Mouse (Mus musculus): ENCODE measurements around the gene Cep128. TPM values are rescaled to one million over a fixed set of nuclear protein-coding genes. Genes with fewer than 3 reads are reported as not detected.
"Not testable (repeated sequence)": the region's sequence is repeated elsewhere in the genome, so short reads cannot be mapped to it uniquely, and the experiment has no call there.

The Cep128 gene
- polyA plus RNA-seq, 1 experiment from 2014 or later: 12.9 TPM

GRCm38 (mm10) chr12:91412461-91413182 lies 28.4 kb upstream of the Cep128 start:
- DNase-seq (ENCODE audit: low spot score): no peak

DNA sequence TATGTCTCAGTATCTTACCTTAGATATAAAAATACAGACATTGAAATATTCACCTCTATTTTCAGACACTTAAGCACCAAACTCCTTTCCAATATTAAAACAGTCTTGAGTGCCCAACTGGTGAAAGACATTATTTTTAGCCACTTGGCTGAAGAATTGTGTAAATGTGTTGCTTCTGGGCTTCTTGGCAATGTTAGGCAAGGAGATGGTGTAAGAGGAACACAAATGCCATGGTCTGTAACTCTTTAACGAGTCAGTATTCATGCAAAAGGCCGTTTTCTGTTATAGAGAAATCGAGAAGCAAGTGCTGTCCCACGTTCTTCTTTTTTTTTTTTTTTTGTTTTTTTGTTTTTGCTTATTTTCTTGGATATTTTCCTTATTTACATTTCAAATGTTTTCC lies 26.1 kb upstream of the Cep128 start:
- Histone ChIP-seq H3K9ac (ENCODE audit: low read length) (no peak overlapping the region), H3K9me3 (ENCODE audit: control insufficient read depth, low read length) (no peaks in the 10 kb centered on the region), H3K4me3 (ENCODE audit: low read depth, low read length) (no peak overlapping the region), H3K4me1 (replicated peaks; ENCODE audit: control insufficient read depth, insufficient read depth, low read length) (0 out of 2 replicates have a peak, but pooled peaks cover 4% of the 10 kb centered on the region), H3K27ac (ENCODE audit: low read depth, low read length) (no peak overlapping the region), H3K27me3 (ENCODE audit: control insufficient read depth, insufficient read depth, low read length) (no peaks in the 10 kb centered on the region), H3K36me3 (ENCODE audit: control insufficient read depth, insufficient read depth, low read length) (no peaks in the 10 kb centered on the region), H3K4me2 (ENCODE audit: low read depth, low read length, severe bottlenecking) (no peak overlapping the region)
- DNase-seq (ENCODE audit: low spot score) (no peak), ATAC-seq (replicated peaks; ENCODE audit: low FRiP score) (no peak)
- WGBS: 75% methylated on average over 4 of the region's 4 CpGs

More at GRCm38 (mm10) chr12:91412461-91413182, 28.4 kb upstream of the Cep128 start:
- H3K36me3 ChIP-seq (ENCODE audit: control insufficient read depth, insufficient read depth, low read length): no peaks in the 10 kb centered on the region
- no peaks in the 10 kb centered on the region for H3K9me3 ChIP-seq (ENCODE audit: control insufficient read depth, low read length)
- H3K4me3 ChIP-seq (ENCODE audit: low read depth, low read length): no peak overlapping the region
- H3K9ac ChIP-seq (ENCODE audit: low read length): no peak overlapping the region
- H3K27ac ChIP-seq (ENCODE audit: low read depth, low read length): peak overlapping the region; percentile 37; the same call in 1 of the 2 replicates
- no peak overlapping the region for H3K4me2 ChIP-seq (ENCODE audit: low read depth, low read length, severe bottlenecking)
- H3K4me1 ChIP-seq (replicated peaks; ENCODE audit: control insufficient read depth, insufficient read depth, low read length): 0 out of 2 replicates have a peak, but pooled peaks cover 4% of the 10 kb centered on the region
- ATAC-seq (replicated peaks; ENCODE audit: low FRiP score): peak; percentile 89
- WGBS: 31% methylated on average over 7 of the region's 7 CpGs
- H3K27me3 ChIP-seq (ENCODE audit: control insufficient read depth, insufficient read depth, low read length): no peaks in the 10 kb centered on the region

- WGBS: 6% methylated on average over 12 of the region's 12 CpGs
- no peak for ATAC-seq (replicated peaks; ENCODE audit: low FRiP score)
- H3K27me3 ChIP-seq (ENCODE audit: control insufficient read depth, insufficient read depth, low read length): peaks cover 9% of the 10 kb centered on the region
Observed at GRCm38 (mm10) chr12:91401049-91401352, 16.8 kb upstream of the Cep128 start.

DNA sequence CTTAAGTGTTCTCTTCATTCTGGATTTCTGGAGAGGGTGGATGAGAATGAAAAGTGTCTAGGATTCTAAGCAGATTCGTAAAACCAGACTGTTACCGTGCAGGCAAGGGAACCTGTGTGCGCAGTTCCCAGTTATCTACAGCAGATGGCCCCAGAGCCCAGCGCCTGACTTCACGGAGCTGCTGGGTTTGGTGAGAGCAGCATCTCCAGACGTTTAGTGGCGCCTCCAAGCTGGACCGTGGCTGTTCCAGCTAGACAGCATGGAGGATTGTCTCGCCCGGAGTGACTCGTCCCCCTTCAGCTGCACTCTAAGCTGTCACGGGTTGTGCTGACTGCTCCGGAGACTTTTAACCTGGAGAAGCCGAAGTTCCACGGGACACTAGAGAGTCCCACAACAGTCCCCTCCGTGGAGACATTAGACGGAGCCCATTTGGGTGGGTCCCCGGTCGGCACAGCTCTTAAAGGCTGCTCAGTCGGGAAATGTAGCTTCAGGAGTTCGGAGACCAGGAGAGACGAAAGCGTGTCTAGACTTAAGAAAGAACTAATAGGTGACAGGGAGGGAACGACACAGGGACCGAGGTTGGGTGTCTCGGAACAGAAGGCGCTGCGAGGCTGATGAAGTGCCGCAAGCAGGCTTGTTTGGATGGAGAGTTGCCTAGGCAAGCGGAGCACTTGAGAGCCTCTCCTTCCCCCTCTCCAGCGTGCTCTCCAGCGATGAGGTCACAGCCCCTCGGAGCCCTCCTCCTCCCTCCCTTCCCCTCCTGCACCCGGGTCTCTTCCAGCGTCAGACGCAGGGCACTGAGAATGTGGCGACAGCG lies 16.2 kb upstream of the Cep128 start:
- no peak overlapping the region for H3K27ac ChIP-seq (ENCODE audit: low read depth, low read length)
- peaks cover 3% of the 10 kb centered on the region; the same call in 1 of the 2 replicates for H3K4me1 ChIP-seq (replicated peaks; ENCODE audit: control insufficient read depth, insufficient read depth, low read length)
- peak overlapping the region; percentile 40 for H3K4me3 ChIP-seq (ENCODE audit: low read depth, low read length)
- H3K27me3 ChIP-seq (ENCODE audit: control insufficient read depth, insufficient read depth, low read length): peaks cover 9% of the 10 kb centered on the region
- peak; percentile 89 for DNase-seq (ENCODE audit: low spot score)
- H3K9me3 ChIP-seq (ENCODE audit: control insufficient read depth, low read length): no peaks in the 10 kb centered on the region
- peak overlapping the region; percentile 47 for H3K9ac ChIP-seq (ENCODE audit: low read length)
- ATAC-seq (replicated peaks; ENCODE audit: low FRiP score): peak; percentile 93
- H3K4me2 ChIP-seq (ENCODE audit: low read depth, low read length, severe bottlenecking): peak overlapping the region; percentile 74
- WGBS: 1% methylated on average over 38 of the region's 38 CpGs
- no peaks in the 10 kb centered on the region for H3K36me3 ChIP-seq (ENCODE audit: control insufficient read depth, insufficient read depth, low read length)

More at GRCm38 (mm10) chr12:91401049-91401352, 16.8 kb upstream of the Cep128 start:
- no peaks in the 10 kb centered on the region for H3K9me3 ChIP-seq (ENCODE audit: control insufficient read depth, low read length)
- peak overlapping the region; percentile 40 for H3K4me3 ChIP-seq (ENCODE audit: low read depth, low read length)
- no peaks in the 10 kb centered on the region for H3K36me3 ChIP-seq (ENCODE audit: control insufficient read depth, insufficient read depth, low read length)
- no peak overlapping the region for H3K27ac ChIP-seq (ENCODE audit: low read depth, low read length)
- peak overlapping the region; percentile 74 for H3K4me2 ChIP-seq (ENCODE audit: low read depth, low read length, severe bottlenecking)
- peak overlapping the region; percentile 47 for H3K9ac ChIP-seq (ENCODE audit: low read length)
- peaks cover 3% of the 10 kb centered on the region; the same call in 1 of the 2 replicates for H3K4me1 ChIP-seq (replicated peaks; ENCODE audit: control insufficient read depth, insufficient read depth, low read length)
- no peak for DNase-seq (ENCODE audit: low spot score)

GRCm38 (mm10) chr12:91383516-91384264 lies 519 bp downstream of the Cep128 start:
- Histone ChIP-seq H3K4me3 (ENCODE audit: low read depth, low read length) (peak overlapping the region; percentile 68), H3K36me3 (ENCODE audit: control insufficient read depth, insufficient read depth, low read length) (no peaks in the 10 kb centered on the region), H3K4me2 (ENCODE audit: low read depth, low read length, severe bottlenecking) (peak overlapping the region; percentile 79), H3K4me1 (replicated peaks; ENCODE audit: control insufficient read depth, insufficient read depth, low read length) (no peaks in the 10 kb centered on the region; the same call in 1 of the 2 replicates), H3K9ac (ENCODE audit: low read length) (peak overlapping the region; percentile 61), H3K27me3 (ENCODE audit: control insufficient read depth, insufficient read depth, low read length) (no peaks in the 10 kb centered on the region), H3K9me3 (ENCODE audit: control insufficient read depth, low read length) (no peaks in the 10 kb centered on the region), H3K27ac (ENCODE audit: low read depth, low read length) (no peak overlapping the region)
- 8% methylated on average over 22 of the region's 22 CpGs for WGBS
- ATAC-seq (replicated peaks; ENCODE audit: low FRiP score) (peak; percentile 67), DNase-seq (ENCODE audit: low spot score) (no peak)

- H3K27ac ChIP-seq (ENCODE audit: low read depth, low read length): no peak overlapping the region
- 94% methylated on average over 3 of the region's 3 CpGs for WGBS
- H3K4me1 ChIP-seq (replicated peaks; ENCODE audit: control insufficient read depth, insufficient read depth, low read length): no peaks in the 10 kb centered on the region
- H3K9ac ChIP-seq (ENCODE audit: low read length): no peak overlapping the region
- no peak overlapping the region for H3K4me2 ChIP-seq (ENCODE audit: low read depth, low read length, severe bottlenecking)
- no peaks in the 10 kb centered on the region for H3K27me3 ChIP-seq (ENCODE audit: control insufficient read depth, insufficient read depth, low read length)
- H3K9me3 ChIP-seq (ENCODE audit: control insufficient read depth, low read length): no peaks in the 10 kb centered on the region
- no peak overlapping the region for H3K4me3 ChIP-seq (ENCODE audit: low read depth, low read length)
- H3K36me3 ChIP-seq (ENCODE audit: control insufficient read depth, insufficient read depth, low read length): no peaks in the 10 kb centered on the region; the same call in 1 of the 2 replicates
- ATAC-seq (replicated peaks; ENCODE audit: low FRiP score) (no peak), DNase-seq (ENCODE audit: low spot score) (no peak)
Observed at GRCm38 (mm10) chr12:91369173-91369572, 15.0 kb downstream of the Cep128 start.

DNA sequence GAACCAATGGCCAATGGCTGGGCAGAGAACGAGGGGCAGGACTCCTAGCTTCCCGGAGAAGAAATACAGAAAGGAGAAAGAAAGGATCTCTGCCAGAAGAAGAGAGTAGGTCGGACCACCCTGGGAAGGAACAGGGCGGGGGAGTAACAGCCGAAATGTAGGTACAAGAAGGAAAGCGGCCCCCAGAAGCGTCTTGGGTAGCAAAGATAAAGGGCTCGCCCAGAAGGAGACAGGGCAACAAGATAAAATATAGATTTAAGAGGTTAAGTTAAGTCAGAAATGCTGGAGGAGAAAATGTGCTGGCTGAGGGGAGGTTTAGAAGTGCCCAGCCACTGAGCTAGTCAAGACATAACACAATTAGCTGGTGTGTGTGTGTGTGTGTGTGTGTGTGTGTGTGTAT lies 30.4 kb downstream of the Cep128 start:
- no peak overlapping the region for H3K9ac ChIP-seq (ENCODE audit: low read length)
- H3K36me3 ChIP-seq (ENCODE audit: control insufficient read depth, insufficient read depth, low read length): no peaks in the 10 kb centered on the region
- H3K9me3 ChIP-seq (ENCODE audit: control insufficient read depth, low read length): peaks cover 3% of the 10 kb centered on the region; the same call in 1 of the 2 replicates
- DNase-seq (ENCODE audit: low spot score) (no peak), ATAC-seq (replicated peaks; ENCODE audit: low FRiP score) (no peak)
- H3K4me2 ChIP-seq (ENCODE audit: low read depth, low read length, severe bottlenecking): no peak overlapping the region
- WGBS: 83% methylated on average over 8 of the region's 8 CpGs
- no peak overlapping the region for H3K4me3 ChIP-seq (ENCODE audit: low read depth, low read length)
- H3K27me3 ChIP-seq (ENCODE audit: control insufficient read depth, insufficient read depth, low read length): no peaks in the 10 kb centered on the region
- H3K4me1 ChIP-seq (replicated peaks; ENCODE audit: control insufficient read depth, insufficient read depth, low read length): no peaks in the 10 kb centered on the region
- no peak overlapping the region for H3K27ac ChIP-seq (ENCODE audit: low read depth, low read length)

DNA sequence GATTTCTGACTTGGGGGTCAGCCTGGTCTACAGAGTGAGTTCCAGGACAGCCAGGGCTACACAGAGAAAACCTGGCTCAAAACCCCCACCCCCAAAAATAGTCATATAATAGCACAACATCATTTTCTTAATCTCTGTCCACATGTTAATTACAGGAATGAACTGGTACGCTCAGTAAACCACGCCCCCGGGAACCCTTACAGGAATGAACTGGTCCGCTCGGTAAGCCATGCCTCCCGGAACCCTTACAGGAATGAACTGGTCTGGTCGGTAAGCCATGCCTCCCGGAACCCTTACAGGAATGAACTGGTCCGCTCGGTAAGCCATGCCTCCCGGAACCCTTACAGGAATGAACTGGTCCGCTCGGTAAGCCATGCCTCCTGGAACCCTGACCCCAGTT lies 45.6 kb downstream of the Cep128 start:
- not testable (repeated sequence) for DNase-seq (ENCODE audit: low spot score); H3K4me1 ChIP-seq (replicated peaks; ENCODE audit: control insufficient read depth, insufficient read depth, low read length); H3K9ac ChIP-seq (ENCODE audit: low read length); H3K36me3 ChIP-seq (ENCODE audit: control insufficient read depth, insufficient read depth, low read length); H3K9me3 ChIP-seq (ENCODE audit: control insufficient read depth, low read length); H3K27me3 ChIP-seq (ENCODE audit: control insufficient read depth, insufficient read depth, low read length); ATAC-seq (replicated peaks; ENCODE audit: low FRiP score); H3K4me3 ChIP-seq (ENCODE audit: low read depth, low read length); H3K27ac ChIP-seq (ENCODE audit: low read depth, low read length); H3K4me2 ChIP-seq (ENCODE audit: low read depth, low read length, severe bottlenecking)
- 94% methylated on average over 13 of the region's 13 CpGs for WGBS

All from forebrain, embryonic 11.5 days (tissue).